Mouse (Mus musculus): Measurements from ENCODE around the gene Acot6. TPM values are rescaled to one million over a fixed set of nuclear protein-coding genes. Genes with fewer than 3 reads are reported as not detected.
"Not testable (repeated sequence)": the region's sequence is repeated elsewhere in the genome, so short reads cannot be mapped to it uniquely, and the experiment has no call there.

The Acot6 gene
- polyA plus RNA-seq (2014; fragmentation: Nextera tagmentation; extraction: Ambion mirVana) = 1.5 and 2.2 TPM in 2 replicates

DNA sequence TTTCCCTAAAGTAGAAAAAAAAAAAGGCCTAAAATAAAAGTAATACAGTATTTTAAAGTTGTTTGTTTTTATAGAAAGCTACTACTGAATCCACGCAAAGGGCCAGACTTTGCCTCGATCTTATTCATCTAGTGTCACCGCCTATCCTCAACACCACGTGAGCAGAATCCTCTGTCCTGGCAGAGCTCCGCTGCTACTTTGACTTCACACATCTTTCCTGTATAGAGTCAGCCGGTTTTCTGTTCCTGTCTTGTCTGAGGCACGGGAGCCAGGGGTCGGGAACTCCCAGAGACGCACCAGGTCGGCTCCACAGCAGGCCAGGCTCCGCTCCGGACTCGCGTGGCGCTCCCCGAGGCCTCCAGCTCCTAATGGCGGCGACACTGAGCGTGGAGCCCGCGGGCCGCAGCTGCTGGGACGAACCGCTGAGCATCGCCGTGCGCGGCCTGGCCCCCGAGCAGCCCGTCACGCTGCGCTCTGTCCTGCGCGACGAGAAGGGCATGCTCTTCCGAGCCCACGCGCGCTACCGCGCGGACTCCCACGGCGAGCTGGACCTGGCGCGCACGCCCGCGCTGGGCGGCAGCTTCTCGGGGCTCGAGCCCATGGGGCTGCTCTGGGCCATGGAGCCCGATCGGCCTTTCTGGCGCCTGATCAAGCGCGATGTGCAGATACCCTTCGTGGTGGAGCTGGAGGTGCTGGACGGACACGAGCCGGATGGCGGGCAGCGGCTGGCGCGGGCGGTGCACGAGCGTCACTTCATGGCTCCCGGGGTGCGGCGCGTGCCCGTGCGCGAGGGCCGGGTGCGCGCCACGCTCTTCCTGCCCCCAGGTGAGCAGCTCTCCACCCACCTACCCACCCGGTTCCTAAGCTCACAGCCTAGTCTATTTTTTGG is at the start of gene Acot6:
TSS of gene Acot6 (plus strand) at position 51 of the 889 bp plus-strand sequence.
- WGBS = under 1% methylated on average over 71 of the region's 80 CpGs
- DNase-seq (ENCODE audit: low spot score) = peak; percentile 90
- not testable (repeated sequence) for H3K36me3 ChIP-seq (ENCODE audit: control insufficient read depth, insufficient read depth, low read length); H3K4me1 ChIP-seq (replicated peaks; ENCODE audit: control insufficient read depth, insufficient read depth, low read length); H3K27me3 ChIP-seq (replicated peaks; ENCODE audit: control insufficient read depth, insufficient read depth, low read length); H3K9me3 ChIP-seq (ENCODE audit: control insufficient read depth, low read length)
- Histone ChIP-seq H3K9ac (ENCODE audit: low read length) (peak within 1 kb of the TSS; percentile 36), H3K27ac (ENCODE audit: low read depth) (peak within 1 kb of the TSS; percentile 3; the same call in 1 of the 2 replicates), H3K4me3 (ENCODE audit: low read depth, low read length) (peak within 1 kb of the TSS; percentile 39), H3K4me2 (ENCODE audit: low read length) (peak within 1 kb of the TSS; percentile 50)
- peak; percentile 78; the same call in 1 of the 2 replicates for ATAC-seq (replicated peaks; ENCODE audit: low FRiP score, low TSS enrichment, low read depth)

DNA sequence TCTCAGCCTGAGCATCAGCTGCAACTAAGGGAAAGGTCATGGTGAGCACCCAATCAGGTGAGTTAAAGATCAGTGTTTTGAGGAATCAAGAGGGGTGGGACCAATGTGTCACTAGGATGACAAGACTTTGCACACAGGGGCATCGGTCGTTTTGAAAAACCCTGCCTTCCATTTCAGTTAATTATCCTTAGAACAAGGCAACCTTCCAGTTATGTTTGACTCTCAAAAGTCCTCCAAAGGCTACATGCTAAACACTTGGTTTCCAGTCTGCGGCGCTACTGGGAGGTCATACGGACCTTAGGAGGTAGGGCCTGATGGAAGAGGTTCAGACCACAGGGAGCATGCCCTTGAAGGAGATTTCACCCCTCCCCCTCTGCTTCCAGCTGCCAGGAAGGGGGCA is 49.7 kb upstream of the Acot6 start:
- not testable (repeated sequence) for H3K9ac ChIP-seq (ENCODE audit: low read length); H3K4me2 ChIP-seq (ENCODE audit: low read length); H3K4me1 ChIP-seq (replicated peaks; ENCODE audit: control insufficient read depth, insufficient read depth, low read length); H3K4me3 ChIP-seq (ENCODE audit: low read depth, low read length); H3K9me3 ChIP-seq (ENCODE audit: control insufficient read depth, low read length); H3K36me3 ChIP-seq (ENCODE audit: control insufficient read depth, insufficient read depth, low read length); H3K27ac ChIP-seq (ENCODE audit: low read depth); ATAC-seq (replicated peaks; ENCODE audit: low FRiP score, low TSS enrichment, low read depth); DNase-seq (ENCODE audit: low spot score)
- WGBS = 89% methylated on average over 5 of the region's 5 CpGs
- peaks cover 19% of the 10 kb centered on the region for H3K27me3 ChIP-seq (replicated peaks; ENCODE audit: control insufficient read depth, insufficient read depth, low read length)

DNA sequence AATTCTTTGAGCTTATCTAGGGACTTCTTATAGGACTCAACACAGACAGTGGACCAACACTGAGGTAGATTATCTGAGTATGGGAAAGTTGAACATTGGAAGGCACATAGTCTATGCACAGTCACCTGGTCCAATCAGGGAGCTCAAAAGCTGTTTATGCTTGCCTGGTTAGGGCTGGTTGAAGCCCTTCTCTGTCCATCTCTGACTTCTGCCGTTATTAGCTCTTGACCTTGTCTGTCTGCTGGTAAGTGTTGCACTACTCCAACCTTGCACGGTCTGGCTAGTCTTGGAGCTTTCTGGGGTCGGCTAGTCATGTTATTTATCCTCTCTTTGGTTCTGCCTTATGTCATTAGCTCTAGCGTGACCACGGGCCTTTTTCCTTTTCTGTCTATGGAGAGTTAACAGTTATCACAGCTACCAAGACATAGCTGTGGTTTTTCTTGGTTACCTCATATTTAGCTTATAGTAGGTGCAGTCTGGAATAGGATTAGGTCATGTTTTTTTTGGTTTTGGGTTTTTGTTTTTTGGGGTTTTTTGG is 48.4 kb upstream of the Acot6 start, which contains the start of gene Acot3:
TSS of gene Acot3 (plus strand) at position 208 of the 538 bp plus-strand sequence.
- H3K9me3 ChIP-seq (ENCODE audit: control insufficient read depth, low read length) = peaks cover 9% of the 10 kb centered on the region; the same call in 1 of the 2 replicates
- H3K4me3 ChIP-seq (ENCODE audit: low read depth, low read length) = no peak within 1 kb of the TSS
- WGBS = 63% methylated on average over 5 of the region's 5 CpGs
- H3K36me3 ChIP-seq (ENCODE audit: control insufficient read depth, insufficient read depth, low read length) = no peaks in the 10 kb centered on the region
- ATAC-seq (replicated peaks; ENCODE audit: low FRiP score, low TSS enrichment, low read depth) (no peak), DNase-seq (ENCODE audit: low spot score) (no peak)
- H3K9ac ChIP-seq (ENCODE audit: low read length) = no peak within 1 kb of the TSS
- H3K27ac ChIP-seq (ENCODE audit: low read depth) = no peak within 1 kb of the TSS
- H3K4me1 ChIP-seq (replicated peaks; ENCODE audit: control insufficient read depth, insufficient read depth, low read length) = 0 out of 2 replicates have a peak, but pooled peaks cover 2% of the 10 kb centered on the region
- H3K4me2 ChIP-seq (ENCODE audit: low read length) = no peak within 1 kb of the TSS
- H3K27me3 ChIP-seq (replicated peaks; ENCODE audit: control insufficient read depth, insufficient read depth, low read length) = peaks cover 19% of the 10 kb centered on the region

DNA sequence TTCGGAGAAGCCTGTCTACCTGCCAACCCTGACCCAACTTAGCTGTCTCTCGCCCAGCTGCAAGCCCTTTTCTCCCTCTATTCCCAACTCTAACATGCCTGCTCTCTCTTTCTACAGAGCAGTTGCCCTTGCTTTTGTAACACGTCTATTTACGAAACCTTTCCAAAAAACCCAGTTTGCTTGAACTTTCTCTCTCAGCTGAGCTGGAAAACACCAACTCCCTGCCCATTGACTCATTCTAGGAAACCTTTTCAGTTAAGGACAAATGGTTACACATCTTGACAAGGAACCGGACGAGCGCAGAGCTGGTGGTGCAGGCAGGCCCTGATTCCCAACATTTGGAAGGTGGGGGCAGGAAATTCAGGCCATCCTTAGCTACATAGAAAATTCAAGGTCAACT is 47.8 kb upstream of the Acot6 start:
- H3K4me1 ChIP-seq (replicated peaks; ENCODE audit: control insufficient read depth, insufficient read depth, low read length) = 0 out of 2 replicates have a peak, but pooled peaks cover 2% of the 10 kb centered on the region

GRCm38 (mm10) chr12:84053173-84053572 is 47.3 kb upstream of the Acot6 start:
- peak overlapping the region; percentile 36 for H3K4me3 ChIP-seq (ENCODE audit: low read depth, low read length)
- no peak overlapping the region for H3K27ac ChIP-seq (ENCODE audit: low read depth)
- H3K9me3 ChIP-seq (ENCODE audit: control insufficient read depth, low read length) = peaks cover 7% of the 10 kb centered on the region; the same call in 1 of the 2 replicates
- no peaks in the 10 kb centered on the region for H3K36me3 ChIP-seq (ENCODE audit: control insufficient read depth, insufficient read depth, low read length)
- 13% methylated on average over 16 of the region's 16 CpGs for WGBS
- ATAC-seq (replicated peaks; ENCODE audit: low FRiP score, low TSS enrichment, low read depth) = no peak
- H3K4me2 ChIP-seq (ENCODE audit: low read length) = peak overlapping the region; percentile 72
- peak overlapping the region; percentile 34 for H3K9ac ChIP-seq (ENCODE audit: low read length)
- H3K4me1 ChIP-seq (replicated peaks; ENCODE audit: control insufficient read depth, insufficient read depth, low read length) = 0 out of 2 replicates have a peak, but pooled peaks cover 2% of the 10 kb centered on the region
- H3K27me3 ChIP-seq (replicated peaks; ENCODE audit: control insufficient read depth, insufficient read depth, low read length) = peaks cover 19% of the 10 kb centered on the region
- DNase-seq (ENCODE audit: low spot score) = peak; percentile 56

More for the DNA sequence above, 47.8 kb upstream of the Acot6 start:
- no peak overlapping the region for H3K4me3 ChIP-seq (ENCODE audit: low read depth, low read length)
- no peak for DNase-seq (ENCODE audit: low spot score)
- peaks cover 9% of the 10 kb centered on the region; the same call in 1 of the 2 replicates for H3K9me3 ChIP-seq (ENCODE audit: control insufficient read depth, low read length)
- H3K4me2 ChIP-seq (ENCODE audit: low read length) = no peak overlapping the region
- 87% methylated on average over 7 of the region's 7 CpGs for WGBS
- ATAC-seq (replicated peaks; ENCODE audit: low FRiP score, low TSS enrichment, low read depth) = no peak
- H3K36me3 ChIP-seq (ENCODE audit: control insufficient read depth, insufficient read depth, low read length) = no peaks in the 10 kb centered on the region
- H3K9ac ChIP-seq (ENCODE audit: low read length) = no peak overlapping the region
- no peak overlapping the region for H3K27ac ChIP-seq (ENCODE audit: low read depth)
- H3K27me3 ChIP-seq (replicated peaks; ENCODE audit: control insufficient read depth, insufficient read depth, low read length) = peaks cover 19% of the 10 kb centered on the region

DNA sequence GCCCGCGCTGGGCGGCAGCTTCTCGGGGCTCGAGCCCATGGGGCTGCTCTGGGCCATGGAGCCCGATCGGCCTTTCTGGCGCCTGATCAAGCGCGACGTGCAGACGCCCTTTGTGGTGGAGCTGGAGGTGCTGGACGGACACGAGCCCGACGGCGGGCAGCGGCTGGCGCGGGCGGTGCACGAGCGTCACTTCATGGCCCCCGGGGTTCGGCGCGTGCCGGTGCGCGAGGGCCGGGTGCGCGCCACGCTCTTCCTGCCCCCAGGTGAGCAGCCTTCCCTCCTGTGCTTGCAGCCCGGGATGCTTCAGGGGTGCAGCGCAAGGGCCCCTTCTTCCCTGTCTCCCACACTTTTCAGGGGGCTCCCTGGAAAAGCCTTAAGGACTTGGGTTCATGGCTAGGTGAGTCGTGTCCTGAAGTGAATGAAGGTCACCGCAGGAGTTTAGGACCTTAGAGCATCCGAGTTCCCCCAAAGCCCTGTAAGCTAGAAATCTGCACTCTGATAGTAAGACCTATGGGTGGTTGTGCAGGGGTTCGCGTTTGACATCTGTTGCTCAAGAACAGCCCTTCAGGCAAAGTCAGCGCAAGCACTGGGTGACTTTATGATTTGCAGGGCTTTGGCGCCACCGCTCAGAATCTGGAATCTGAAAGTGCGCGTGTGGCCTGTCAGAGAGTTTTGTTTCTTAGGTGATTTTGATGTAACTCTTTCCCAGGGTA is 46.6 kb upstream of the Acot6 start:
- 2% methylated on average over 38 of the region's 46 CpGs for WGBS
- peak overlapping the region; percentile 72 for H3K4me2 ChIP-seq (ENCODE audit: low read length)
- H3K4me1 ChIP-seq (replicated peaks; ENCODE audit: control insufficient read depth, insufficient read depth, low read length) = 0 out of 2 replicates have a peak, but pooled peaks cover 2% of the 10 kb centered on the region
- H3K27ac ChIP-seq (ENCODE audit: low read depth) = no peak overlapping the region
- peak overlapping the region; percentile 36 for H3K4me3 ChIP-seq (ENCODE audit: low read depth, low read length)
- H3K36me3 ChIP-seq (ENCODE audit: control insufficient read depth, insufficient read depth, low read length) = no peaks in the 10 kb centered on the region
- H3K9ac ChIP-seq (ENCODE audit: low read length) = peak overlapping the region; percentile 34
- H3K27me3 ChIP-seq (replicated peaks; ENCODE audit: control insufficient read depth, insufficient read depth, low read length) = peaks cover 19% of the 10 kb centered on the region
- peak; percentile 68 for DNase-seq (ENCODE audit: low spot score)
- ATAC-seq (replicated peaks; ENCODE audit: low FRiP score, low TSS enrichment, low read depth) = 0 out of 2 replicates have a peak, but pooled peaks have one; percentile 23
- peaks cover under 1% of the 10 kb centered on the region; the same call in 1 of the 2 replicates for H3K9me3 ChIP-seq (ENCODE audit: control insufficient read depth, low read length)

- no peaks in the 10 kb centered on the region for H3K9me3 ChIP-seq (ENCODE audit: control insufficient read depth, low read length)
- no peaks in the 10 kb centered on the region for H3K36me3 ChIP-seq (ENCODE audit: control insufficient read depth, insufficient read depth, low read length)
- no peak overlapping the region for H3K27ac ChIP-seq (ENCODE audit: low read depth)
- no peaks in the 10 kb centered on the region for H3K4me1 ChIP-seq (replicated peaks; ENCODE audit: control insufficient read depth, insufficient read depth, low read length)
- WGBS = 29% methylated on average over 2 of the region's 2 CpGs
- no peak overlapping the region for H3K9ac ChIP-seq (ENCODE audit: low read length)
- H3K27me3 ChIP-seq (replicated peaks; ENCODE audit: control insufficient read depth, insufficient read depth, low read length) = no peaks in the 10 kb centered on the region
- no peak overlapping the region for H3K4me3 ChIP-seq (ENCODE audit: low read depth, low read length)
- ATAC-seq (replicated peaks; ENCODE audit: low FRiP score, low TSS enrichment, low read depth) (no peak), DNase-seq (ENCODE audit: low spot score) (peak; percentile 29)
- H3K4me2 ChIP-seq (ENCODE audit: low read length) = no peak overlapping the region
These were observed 39.5 kb upstream of the Acot6 start for GRCm38 (mm10) chr12:84060946-84061345.

DNA sequence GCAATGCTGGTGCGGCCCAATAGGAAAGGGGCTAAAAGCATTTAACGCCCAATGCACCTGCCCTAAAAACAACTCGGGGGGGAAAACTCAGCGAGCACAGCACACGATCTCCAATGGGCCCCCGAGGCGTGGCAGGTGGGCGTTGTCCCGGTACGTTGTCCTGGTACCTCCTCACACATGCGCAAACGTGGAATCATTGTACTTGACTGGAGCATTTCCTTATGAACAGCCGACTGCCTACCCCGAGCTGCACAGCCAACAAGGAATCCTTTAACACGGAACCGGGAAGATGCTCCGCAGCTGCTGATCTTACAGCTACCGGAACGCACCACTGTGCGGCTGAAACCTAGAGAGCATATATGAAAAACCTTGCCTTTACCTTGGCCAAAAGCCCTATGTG is 38.1 kb upstream of the Acot6 start:
- DNase-seq (ENCODE audit: low spot score) (peak; percentile 48), ATAC-seq (replicated peaks; ENCODE audit: low FRiP score, low TSS enrichment, low read depth) (no peak)
- no peak overlapping the region for H3K9ac ChIP-seq (ENCODE audit: low read length)
- no peaks in the 10 kb centered on the region for H3K4me1 ChIP-seq (replicated peaks; ENCODE audit: control insufficient read depth, insufficient read depth, low read length)
- WGBS = 91% methylated on average over 20 of the region's 20 CpGs
- H3K4me2 ChIP-seq (ENCODE audit: low read length) = no peak overlapping the region
- H3K27ac ChIP-seq (ENCODE audit: low read depth) = no peak overlapping the region
- no peaks in the 10 kb centered on the region for H3K36me3 ChIP-seq (ENCODE audit: control insufficient read depth, insufficient read depth, low read length)
- H3K9me3 ChIP-seq (ENCODE audit: control insufficient read depth, low read length) = no peaks in the 10 kb centered on the region
- no peak overlapping the region for H3K4me3 ChIP-seq (ENCODE audit: low read depth, low read length)
- no peaks in the 10 kb centered on the region for H3K27me3 ChIP-seq (replicated peaks; ENCODE audit: control insufficient read depth, insufficient read depth, low read length)
